Mouse (Mus musculus) limb, embryonic 10.5 days (tissue): ENCODE measurements around the gene Piezo1. TPM values are rescaled to one million over a fixed set of nuclear protein-coding genes. Genes with fewer than 3 reads are reported as not detected.

Experiments used
- DNase-seq: peaks from one replicate; pipeline ENCODE4 v3.0.0-alpha.2; 2017; ENCODE audit warnings: low spot score
- H3K27ac ChIP-seq: fragments of 300-500 bp; sonication (generic); 2 replicates; pipeline ENCODE4 v1.5.1; 2016; ENCODE audit warnings: mild to moderate bottlenecking
- H3K27me3 ChIP-seq: fragments of 300-500 bp; sonication (generic); 2 replicates; pipeline ENCODE4 v1.6.1; 2016; ENCODE audit warnings: low read depth, mild to moderate bottlenecking; ENCODE audit not compliant: poor library complexity, severe bottlenecking
- H3K36me3 ChIP-seq: fragments of 300-500 bp; sonication (generic); 2 replicates; pipeline ENCODE4 v1.6.1; 2016; ENCODE audit warnings: mild to moderate bottlenecking, moderate library complexity
- H3K4me1 ChIP-seq: fragments of 300-500 bp; sonication (generic); 2 replicates; pipeline ENCODE4 v1.6.1; 2016
- H3K4me3 ChIP-seq: fragments of 300-500 bp; sonication (generic); 2 replicates; pipeline ENCODE4 v1.5.1; 2016; ENCODE audit warnings: mild to moderate bottlenecking, moderate library complexity
- H3K9me3 ChIP-seq: fragments of 300-500 bp; sonication (generic); replicated peaks from 2 replicates; pipeline ENCODE4 v1.6.1; 2016; ENCODE audit warnings: mild to moderate bottlenecking
- WGBS: fragments of 180-500 bp; shearing (Covaris S2); methylation state at CpG from one replicate; pipeline ENCODE4 v1.1.7; 2016; 5-methylcytosine and 5-hydroxymethylcytosine counted together
- polyA plus RNA-seq: library from polyadenylated mRNA; unstranded; fragments of >200 nt; fragmentation: Nextera tagmentation; extraction: Ambion mirVana; gene quantifications from 2 replicates; pipeline ENCODE4 v1.2.1, GENCODE M21; 2016

Gene Piezo1
- polyA plus RNA-seq, 1 experiment from 2014 or later, result 10.7 TPM

DNA sequence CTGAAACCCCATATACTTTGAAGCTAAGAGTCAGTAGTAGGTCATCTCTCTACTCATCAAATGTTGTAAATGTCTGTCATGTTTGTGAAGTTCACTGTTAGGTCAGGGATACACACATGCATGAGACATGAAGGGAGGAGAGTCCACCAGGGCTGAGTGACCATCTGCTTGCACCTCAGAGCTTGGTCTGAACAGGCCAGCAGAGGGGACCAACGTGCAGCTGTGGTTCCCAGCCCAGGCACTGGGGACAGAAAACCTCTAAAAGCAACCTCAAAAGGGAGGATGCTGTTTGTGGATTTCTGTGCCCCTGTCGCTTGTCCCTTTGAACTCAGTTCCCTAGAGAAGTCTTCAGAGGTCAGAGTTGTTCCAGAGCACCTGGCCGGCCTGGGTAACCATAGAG is 105.9 kb downstream of the Piezo1 start:
- Histone ChIP-seq H3K9me3 (no peaks in the 10 kb centered on the region), H3K4me1 (peaks cover 26% of the 10 kb centered on the region), H3K36me3 (no peaks in the 10 kb centered on the region), H3K27me3 (no peaks in the 10 kb centered on the region), H3K27ac (no peak overlapping the region), H3K4me3 (no peak overlapping the region)
- DNase-seq, result no peak
- 63% methylated on average over 3 of the region's 3 CpGs for WGBS

- H3K27me3 ChIP-seq, result no peaks in the 10 kb centered on the region
- H3K9me3 ChIP-seq, result no peaks in the 10 kb centered on the region
- H3K4me3 ChIP-seq, result peak overlapping the region; percentile 69
- WGBS, result 45% methylated on average over 19 of the region's 19 CpGs
- peak overlapping the region; percentile 94 for H3K27ac ChIP-seq
- peaks cover 26% of the 10 kb centered on the region for H3K4me1 ChIP-seq
- peak; percentile 65 for DNase-seq
- H3K36me3 ChIP-seq, result peaks cover 9% of the 10 kb centered on the region
These were observed 106.9 kb downstream of the Piezo1 start for GRCm38 (mm10) chr8:122444058-122444748.

DNA sequence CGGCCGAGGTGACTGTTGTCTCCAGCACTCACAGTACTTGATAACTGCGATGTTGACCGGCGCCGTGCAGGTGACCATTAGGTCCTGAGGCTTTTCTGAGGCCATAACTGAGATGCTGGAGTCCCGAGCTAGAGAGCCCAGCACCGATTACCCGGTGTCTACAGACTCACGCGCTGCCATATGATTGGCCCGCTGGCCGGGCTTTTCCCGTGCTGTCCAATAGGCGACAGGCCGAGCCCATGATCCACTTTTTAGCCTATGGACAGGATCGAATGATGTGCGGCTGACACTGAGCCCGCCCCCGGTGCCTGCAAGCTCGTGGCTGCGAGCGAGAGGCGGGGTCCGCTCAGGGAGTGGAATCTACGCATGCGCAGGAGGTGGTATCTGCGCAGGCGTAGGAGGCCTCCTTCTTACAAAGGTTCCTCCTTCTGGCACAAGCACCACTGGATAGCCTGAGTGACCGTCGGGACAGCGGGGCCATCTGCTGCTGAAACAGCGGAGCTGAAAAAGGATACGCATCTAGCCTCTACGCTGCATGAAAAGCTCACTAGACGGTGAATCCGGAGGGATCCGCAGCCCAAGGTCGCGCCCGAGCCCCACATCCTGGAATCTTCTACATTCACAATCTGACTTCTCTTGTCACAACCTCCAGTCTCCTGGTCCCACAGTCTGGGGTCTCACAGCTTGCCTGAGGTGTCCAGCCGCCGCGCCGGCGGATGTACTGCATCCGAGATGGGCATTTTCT is 107.7 kb downstream of the Piezo1 start, which contains the start of gene Mvd:
Mvd (minus strand) TSS at position 161 of the 745 bp plus-strand sequence.
- Histone ChIP-seq H3K36me3 (peaks cover 17% of the 10 kb centered on the region), H3K27me3 (no peaks in the 10 kb centered on the region), H3K27ac (peak within 1 kb of the TSS; percentile 94), H3K9me3 (no peaks in the 10 kb centered on the region), H3K4me1 (peaks cover 28% of the 10 kb centered on the region), H3K4me3 (peak within 1 kb of the TSS; percentile 69)
- DNase-seq, result peak; percentile 97
- under 1% methylated on average over 47 of the region's 47 CpGs for WGBS

GRCm38 (mm10) chr8:122442781-122443180 is 108.3 kb downstream of the Piezo1 start:
- Histone ChIP-seq H3K4me1 (peaks cover 33% of the 10 kb centered on the region), H3K4me3 (peak overlapping the region; percentile 69), H3K9me3 (no peaks in the 10 kb centered on the region), H3K27ac (peak overlapping the region; percentile 94), H3K36me3 (peaks cover 24% of the 10 kb centered on the region), H3K27me3 (no peaks in the 10 kb centered on the region)
- under 1% methylated on average over 12 of the region's 12 CpGs for WGBS
- DNase-seq, result no peak

DNA sequence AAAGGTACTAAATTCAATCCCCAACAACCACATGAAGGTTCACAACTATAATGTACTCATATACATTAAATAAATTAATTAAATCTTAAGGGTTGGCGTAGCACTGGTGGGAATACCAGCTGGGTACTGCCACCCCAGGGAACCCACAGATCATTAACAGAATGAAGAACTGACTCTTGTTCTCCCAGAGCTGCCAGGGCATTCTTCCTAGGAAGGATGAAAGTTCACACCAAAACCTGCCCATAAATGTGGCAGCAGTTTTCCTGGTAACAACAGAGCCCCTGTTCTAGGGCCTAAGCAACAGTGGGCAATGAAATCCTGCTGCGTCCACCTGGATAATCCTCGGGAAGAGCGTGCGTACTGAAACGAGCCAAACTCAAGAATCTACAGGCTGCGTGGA is 108.8 kb downstream of the Piezo1 start:
- Histone ChIP-seq H3K4me1 (peaks cover 37% of the 10 kb centered on the region), H3K9me3 (no peaks in the 10 kb centered on the region), H3K4me3 (peak overlapping the region; percentile 69), H3K27ac (peak overlapping the region; percentile 94), H3K36me3 (peaks cover 28% of the 10 kb centered on the region), H3K27me3 (no peaks in the 10 kb centered on the region)
- DNase-seq, result no peak
- WGBS, result 30% methylated on average over 7 of the region's 7 CpGs

DNA sequence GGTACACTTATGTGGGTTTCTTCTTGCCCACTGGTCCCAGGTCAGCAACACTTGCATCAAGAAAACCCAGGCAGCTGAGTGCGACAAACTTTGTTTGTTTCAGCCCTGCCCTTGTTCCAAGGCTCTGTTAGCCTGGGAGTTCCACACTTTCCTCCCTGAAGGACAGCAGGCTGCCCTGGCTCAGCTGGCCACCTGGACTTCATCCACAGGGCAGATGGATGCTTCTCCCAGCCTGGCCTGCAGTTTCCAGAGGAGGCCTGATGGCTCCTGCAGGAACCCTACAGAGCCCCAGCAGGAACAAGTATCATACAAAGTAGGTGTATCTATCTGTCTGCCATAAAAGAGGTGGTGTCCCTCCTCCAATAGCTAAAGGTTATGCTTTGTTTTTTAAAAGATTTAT is 109.8 kb downstream of the Piezo1 start:
- Histone ChIP-seq H3K4me1 (peaks cover 38% of the 10 kb centered on the region), H3K36me3 (peaks cover 38% of the 10 kb centered on the region), H3K27me3 (no peaks in the 10 kb centered on the region), H3K27ac (no peak overlapping the region), H3K4me3 (no peak overlapping the region), H3K9me3 (no peaks in the 10 kb centered on the region)
- WGBS, result 97% methylated on average over 1 of the region's 1 CpGs
- DNase-seq, result no peak

GRCm38 (mm10) chr8:122439336-122439735 is 111.8 kb downstream of the Piezo1 start:
- WGBS, result 97% methylated on average over 16 of the region's 16 CpGs
- H3K27me3 ChIP-seq, result no peaks in the 10 kb centered on the region
- H3K4me1 ChIP-seq, result peaks cover 23% of the 10 kb centered on the region
- H3K9me3 ChIP-seq, result no peaks in the 10 kb centered on the region
- no peak overlapping the region for H3K27ac ChIP-seq
- H3K4me3 ChIP-seq, result no peak overlapping the region
- H3K36me3 ChIP-seq, result peaks cover 58% of the 10 kb centered on the region
- DNase-seq, result no peak

GRCm38 (mm10) chr8:122437708-122438331 is 113.3 kb downstream of the Piezo1 start:
- Histone ChIP-seq H3K36me3 (peaks cover 71% of the 10 kb centered on the region), H3K27me3 (no peaks in the 10 kb centered on the region), H3K4me3 (no peak overlapping the region), H3K4me1 (peaks cover 25% of the 10 kb centered on the region), H3K9me3 (no peaks in the 10 kb centered on the region), H3K27ac (peak overlapping the region; percentile 50)
- WGBS, result 90% methylated on average over 13 of the region's 13 CpGs
- DNase-seq, result no peak

GRCm38 (mm10) chr8:122436586-122437125 is 114.5 kb downstream of the Piezo1 start:
- peaks cover 30% of the 10 kb centered on the region for H3K4me1 ChIP-seq
- no peaks in the 10 kb centered on the region for H3K27me3 ChIP-seq
- WGBS, result 89% methylated on average over 20 of the region's 20 CpGs
- H3K9me3 ChIP-seq, result no peaks in the 10 kb centered on the region
- H3K27ac ChIP-seq, result no peak overlapping the region
- H3K36me3 ChIP-seq, result peaks cover 71% of the 10 kb centered on the region
- H3K4me3 ChIP-seq, result no peak overlapping the region
- DNase-seq, result no peak

DNA sequence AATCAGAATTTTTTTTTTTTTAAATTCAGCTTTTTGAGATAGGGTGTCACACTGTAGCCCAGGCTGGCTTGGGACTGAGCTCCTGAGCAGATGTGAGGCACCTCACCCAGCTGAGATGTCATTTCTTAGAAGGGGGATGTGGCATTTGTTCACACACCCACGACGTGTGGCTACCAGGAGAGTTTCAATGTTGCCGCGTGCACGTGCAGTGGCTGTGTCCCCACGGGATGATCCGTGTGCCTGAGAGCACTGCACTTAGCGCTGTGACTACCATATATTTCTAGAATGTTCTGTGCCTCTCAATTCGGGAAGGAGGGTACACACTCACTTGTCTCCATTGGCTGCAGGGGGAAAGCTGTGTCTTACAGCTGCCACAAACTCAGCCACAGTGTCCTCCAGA is 115.0 kb downstream of the Piezo1 start:
- Histone ChIP-seq H3K9me3 (no peaks in the 10 kb centered on the region), H3K4me1 (peaks cover 35% of the 10 kb centered on the region), H3K27ac (no peak overlapping the region), H3K4me3 (no peak overlapping the region), H3K36me3 (peaks cover 71% of the 10 kb centered on the region), H3K27me3 (no peaks in the 10 kb centered on the region)
- DNase-seq, result no peak
- 95% methylated on average over 9 of the region's 9 CpGs for WGBS

DNA sequence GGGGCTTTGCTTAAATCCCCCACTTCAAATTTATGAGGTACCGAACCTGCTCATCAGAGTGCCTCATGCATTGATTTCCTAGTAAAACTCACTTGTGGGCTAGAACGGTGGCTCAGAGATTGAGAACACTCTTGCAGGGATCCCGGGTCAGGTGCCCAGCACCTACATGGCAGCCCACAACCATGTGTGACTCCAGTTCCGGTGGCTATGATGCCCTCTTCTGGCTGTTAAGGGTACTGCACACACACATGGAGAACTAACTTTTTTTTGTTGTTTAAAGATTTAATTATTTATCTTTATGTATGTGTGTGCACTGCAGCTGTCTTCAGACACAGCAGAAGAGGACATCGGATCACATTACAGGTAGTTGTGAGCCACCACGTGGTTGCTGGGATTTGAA is 115.8 kb downstream of the Piezo1 start:
- Histone ChIP-seq H3K36me3 (peaks cover 71% of the 10 kb centered on the region), H3K9me3 (no peaks in the 10 kb centered on the region), H3K4me3 (no peak overlapping the region), H3K4me1 (peaks cover 35% of the 10 kb centered on the region), H3K27me3 (no peaks in the 10 kb centered on the region), H3K27ac (no peak overlapping the region)
- DNase-seq, result no peak
- 91% methylated on average over 6 of the region's 6 CpGs for WGBS

- Histone ChIP-seq H3K4me1 (peaks cover 32% of the 10 kb centered on the region), H3K27me3 (no peaks in the 10 kb centered on the region), H3K9me3 (no peaks in the 10 kb centered on the region), H3K4me3 (peak overlapping the region; percentile 63; the same call in 1 of the 2 replicates), H3K36me3 (peaks cover 53% of the 10 kb centered on the region), H3K27ac (peak overlapping the region; percentile 84)
- no peak for DNase-seq
- WGBS, result 69% methylated on average over 11 of the region's 11 CpGs
These were observed 117.7 kb downstream of the Piezo1 start for GRCm38 (mm10) chr8:122433269-122433905.
